Mouse (Mus musculus): ENCODE measurements around the gene Gm12830. TPM values are rescaled to one million over a fixed set of nuclear protein-coding genes. Genes with fewer than 3 reads are reported as not detected.

Gene Gm12830
- polyA plus RNA-seq (2014; fragmentation: Nextera tagmentation; extraction: Ambion mirVana), result not detected in 2 replicates

DNA sequence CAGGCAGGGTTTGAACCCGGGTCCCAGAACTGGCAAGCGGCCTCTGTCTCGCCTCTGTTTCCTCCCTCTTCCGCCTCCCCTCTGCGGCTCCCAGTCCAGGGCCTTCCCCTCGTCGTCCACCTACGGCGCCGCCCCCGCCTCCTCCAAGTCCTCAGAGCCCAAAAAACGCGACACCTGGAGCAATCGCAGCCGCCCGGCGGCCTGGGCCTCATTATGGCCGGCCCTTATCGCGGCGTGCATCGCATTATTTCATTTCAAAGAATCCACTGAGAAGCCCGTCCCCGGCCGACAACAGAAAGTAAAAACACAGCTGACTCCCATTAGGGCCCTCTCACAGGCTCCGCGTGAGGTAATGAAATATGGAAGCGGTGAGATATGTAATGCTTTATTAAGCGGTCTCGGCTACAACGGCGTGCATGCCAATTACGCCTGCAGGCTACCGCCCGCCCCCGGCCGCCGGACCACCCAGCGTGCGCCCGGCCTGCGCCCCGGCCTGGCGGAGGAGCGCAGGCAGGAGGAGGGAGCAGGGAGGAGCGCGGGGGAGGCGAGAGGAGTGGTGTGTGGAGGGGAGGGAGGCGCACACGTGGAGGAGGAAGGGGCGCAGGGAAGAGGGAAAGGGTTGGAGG lies at the start of gene Gm12830:
Gene Gm12830, plus strand, starts transcription at position 156 of the 626 bp plus-strand sequence.
- H3K27me3 ChIP-seq (ENCODE audit: insufficient read depth, low read length), result no peaks in the 10 kb centered on the region
- H3K9me3 ChIP-seq (ENCODE audit: low read depth, low read length), result no peaks in the 10 kb centered on the region
- TF ChIP-seq CTCF (IDR thresholded peaks at IDR 0.05; ENCODE audit: low read depth), result no peak
- ATAC-seq (ENCODE audit: insufficient read depth) (peak; percentile 86), DNase-seq (peak; percentile 86)
- H3K27ac ChIP-seq (ENCODE audit: low read depth), result peak within 1 kb of the TSS; percentile 78
- H3K4me2 ChIP-seq, result peak within 1 kb of the TSS; percentile 65
- H3K4me1 ChIP-seq (ENCODE audit: insufficient read depth), result peaks cover 12% of the 10 kb centered on the region
- peak within 1 kb of the TSS; percentile 36 for H3K4me3 ChIP-seq (ENCODE audit: low read depth, low read length)
- 1% methylated on average over 51 of the region's 51 CpGs for WGBS
- no peaks in the 10 kb centered on the region for H3K36me3 ChIP-seq (ENCODE audit: insufficient read depth)
- peak within 1 kb of the TSS; percentile 49 for H3K9ac ChIP-seq

DNA sequence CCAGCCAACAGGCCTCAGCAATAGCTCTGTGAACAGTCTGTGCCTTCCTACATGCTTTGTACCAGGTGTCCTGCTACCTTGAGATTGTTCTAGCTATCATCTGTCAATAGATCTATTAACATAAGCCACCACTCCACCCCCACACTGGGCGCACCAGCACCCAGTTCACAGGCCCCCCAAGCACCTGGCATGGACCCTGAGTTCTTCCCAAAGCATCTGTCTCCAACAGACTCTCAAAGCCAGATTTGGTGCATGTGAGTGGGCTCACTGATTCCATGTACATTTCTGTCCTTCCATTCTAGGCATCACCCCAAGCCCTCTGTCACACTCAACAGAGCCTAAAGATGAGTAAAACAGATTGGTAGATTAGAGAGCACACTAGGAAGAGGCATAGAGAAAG lies 48.2 kb upstream of the Gm12830 start:
- no peak for DNase-seq
- Histone ChIP-seq H3K9ac (no peak overlapping the region), H3K36me3 (ENCODE audit: insufficient read depth) (no peaks in the 10 kb centered on the region), H3K4me3 (ENCODE audit: low read depth, low read length) (no peak overlapping the region), H3K27ac (ENCODE audit: low read depth) (no peak overlapping the region), H3K9me3 (ENCODE audit: low read depth, low read length) (no peaks in the 10 kb centered on the region), H3K4me2 (no peak overlapping the region), H3K4me1 (ENCODE audit: insufficient read depth) (no peaks in the 10 kb centered on the region), H3K27me3 (ENCODE audit: insufficient read depth, low read length) (no peaks in the 10 kb centered on the region)
- no peak for TF ChIP-seq CTCF (IDR thresholded peaks at IDR 0.05; ENCODE audit: low read depth)
- ATAC-seq (ENCODE audit: insufficient read depth), result no peak
- WGBS, result 88% methylated on average over 1 of the region's 1 CpGs

DNA sequence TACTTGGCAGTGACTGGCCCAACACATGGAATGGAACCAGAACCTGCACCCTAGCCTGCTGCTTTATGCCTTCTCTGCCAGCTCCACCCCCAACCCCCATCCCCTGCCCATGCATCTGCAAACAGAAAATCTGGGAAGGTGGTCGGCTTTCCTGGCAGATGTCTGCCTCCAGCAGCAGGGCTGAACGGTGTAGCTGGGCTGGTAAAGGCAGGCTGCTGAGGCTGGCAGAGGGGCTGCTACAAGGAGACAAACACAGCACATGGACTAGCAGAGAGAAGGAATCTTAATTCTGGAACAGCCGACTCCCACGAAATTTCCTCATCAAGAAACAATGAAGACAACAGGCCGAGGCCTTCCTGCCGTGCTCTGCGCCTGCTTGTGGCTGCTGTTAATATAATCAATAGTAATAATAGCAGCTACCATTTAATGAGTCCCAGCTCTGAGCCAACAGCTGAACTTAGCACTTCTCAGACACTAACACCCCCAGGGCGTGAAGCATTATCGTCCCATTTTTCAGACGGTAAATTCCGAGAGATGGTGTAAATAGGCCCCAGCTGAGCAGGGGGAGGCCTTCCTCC lies 43.8 kb upstream of the Gm12830 start:
- no peak for DNase-seq
- H3K27ac ChIP-seq (ENCODE audit: low read depth), result no peak overlapping the region
- WGBS, result 69% methylated on average over 11 of the region's 11 CpGs

DNA sequence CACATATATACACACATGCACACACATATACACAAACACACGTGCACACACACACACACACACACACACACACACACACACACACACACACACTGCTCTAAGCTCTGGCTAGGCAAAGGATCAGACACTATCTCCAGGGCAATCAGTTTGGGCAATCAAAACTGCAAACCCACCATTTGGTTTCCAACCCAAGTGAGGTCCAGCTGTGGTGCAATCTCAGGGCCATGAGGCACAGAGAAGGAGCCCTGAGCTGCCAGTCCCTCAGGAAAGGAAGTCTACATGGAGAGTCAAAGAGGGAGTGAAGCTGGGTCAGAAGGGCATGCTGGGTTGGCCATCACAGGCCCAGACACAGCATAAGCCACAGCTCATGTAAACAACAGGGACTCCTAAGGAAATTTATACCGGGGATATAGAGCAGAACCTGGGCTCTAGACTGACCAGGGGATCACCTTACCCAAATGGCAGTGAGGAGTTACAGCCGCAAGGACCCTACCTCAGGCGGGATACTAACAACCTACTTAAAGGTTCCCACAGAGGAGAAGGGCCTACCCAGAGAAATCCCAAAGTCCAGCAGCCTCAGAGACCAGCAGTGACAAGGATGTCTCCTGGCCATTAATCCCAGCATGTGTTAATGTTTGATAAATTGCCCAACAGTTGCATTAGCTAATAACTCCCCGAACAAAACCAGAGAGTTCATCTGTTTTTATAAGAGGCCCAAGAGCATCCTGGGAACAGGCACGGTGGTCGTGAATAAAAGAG lies 42.6 kb upstream of the Gm12830 start:
- DNase-seq (no peak), ATAC-seq (ENCODE audit: insufficient read depth) (no peak)
- H3K4me1 ChIP-seq (ENCODE audit: insufficient read depth), result peaks cover 11% of the 10 kb centered on the region
- H3K9me3 ChIP-seq (ENCODE audit: low read depth, low read length), result no peaks in the 10 kb centered on the region
- no peak overlapping the region for H3K9ac ChIP-seq
- H3K27me3 ChIP-seq (ENCODE audit: insufficient read depth, low read length), result no peaks in the 10 kb centered on the region
- no peak overlapping the region for H3K27ac ChIP-seq (ENCODE audit: low read depth)
- no peak overlapping the region for H3K4me3 ChIP-seq (ENCODE audit: low read depth, low read length)
- 40% methylated on average over 7 of the region's 7 CpGs for WGBS
- H3K4me2 ChIP-seq, result no peak overlapping the region
- H3K36me3 ChIP-seq (ENCODE audit: insufficient read depth), result no peaks in the 10 kb centered on the region
- no peak for TF ChIP-seq CTCF (IDR thresholded peaks at IDR 0.05; ENCODE audit: low read depth)

More for the DNA sequence above, 43.8 kb upstream of the Gm12830 start:
- H3K9ac ChIP-seq, result no peak overlapping the region
- no peak for TF ChIP-seq CTCF (IDR thresholded peaks at IDR 0.05; ENCODE audit: low read depth)
- no peaks in the 10 kb centered on the region for H3K9me3 ChIP-seq (ENCODE audit: low read depth, low read length)
- no peak for ATAC-seq (ENCODE audit: insufficient read depth)
- no peaks in the 10 kb centered on the region for H3K36me3 ChIP-seq (ENCODE audit: insufficient read depth)
- H3K4me2 ChIP-seq, result no peak overlapping the region
- peaks cover 11% of the 10 kb centered on the region for H3K4me1 ChIP-seq (ENCODE audit: insufficient read depth)
- H3K27me3 ChIP-seq (ENCODE audit: insufficient read depth, low read length), result no peaks in the 10 kb centered on the region
- H3K4me3 ChIP-seq (ENCODE audit: low read depth, low read length), result no peak overlapping the region

DNA sequence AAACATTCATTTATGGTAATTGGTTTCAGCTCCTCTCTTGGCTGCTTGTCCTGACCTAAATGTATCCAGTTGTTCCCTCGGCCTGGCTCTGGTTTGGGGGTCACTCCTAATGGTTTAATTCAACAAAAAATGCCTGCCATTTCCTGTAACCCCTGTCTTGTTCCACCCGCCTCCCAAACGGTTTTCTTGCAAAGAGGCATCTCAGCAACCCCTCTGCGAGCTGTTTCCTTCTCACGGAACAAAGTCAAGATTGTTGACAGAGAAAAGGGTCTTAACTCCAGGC lies 42.1 kb upstream of the Gm12830 start:
- ATAC-seq (ENCODE audit: insufficient read depth), result 0 out of 2 replicates have a peak, but pooled peaks have one; percentile 7
- H3K4me3 ChIP-seq (ENCODE audit: low read depth, low read length), result no peak overlapping the region
- 28% methylated on average over 5 of the region's 5 CpGs for WGBS

DNA sequence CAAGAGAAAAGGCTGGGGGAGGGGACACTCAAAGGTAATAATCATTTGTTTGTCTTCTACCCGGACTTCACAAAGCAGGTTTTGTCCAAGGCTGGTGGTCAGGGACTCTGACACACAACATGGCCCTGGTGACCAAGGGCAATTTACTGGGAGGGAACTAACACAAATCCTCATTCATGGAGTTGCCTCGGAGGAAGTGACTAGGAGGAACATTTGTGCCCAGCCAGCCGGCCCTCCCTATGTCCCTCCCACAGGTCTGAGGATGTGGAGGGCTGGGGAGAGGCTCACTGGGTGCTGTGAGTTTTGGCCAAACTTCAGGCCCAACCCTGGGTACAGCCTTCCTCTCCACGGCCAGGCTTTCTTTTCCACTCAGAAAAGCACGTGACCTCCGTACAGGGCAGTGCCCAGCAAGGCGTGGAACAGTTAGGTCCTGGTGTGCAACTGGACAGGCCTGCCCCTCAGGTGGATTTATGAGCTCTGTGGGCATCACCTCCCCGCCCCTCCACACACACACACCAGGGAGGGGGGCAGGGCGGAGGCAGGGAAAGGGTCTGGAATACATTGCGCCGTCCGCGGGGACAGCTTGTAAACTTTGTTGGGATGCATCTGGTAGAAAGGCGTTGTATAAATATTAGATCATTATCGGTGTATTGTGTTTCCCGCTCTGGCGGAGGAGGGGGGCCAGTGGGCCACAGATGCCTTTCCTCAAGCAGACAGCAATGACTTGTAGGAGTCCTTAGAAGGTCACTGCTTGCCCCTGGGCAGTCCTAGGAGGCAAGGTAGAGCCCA lies 41.6 kb upstream of the Gm12830 start:
- H3K27me3 ChIP-seq (ENCODE audit: insufficient read depth, low read length), result no peaks in the 10 kb centered on the region
- peaks cover 11% of the 10 kb centered on the region for H3K4me1 ChIP-seq (ENCODE audit: insufficient read depth)
- no peak overlapping the region for H3K4me2 ChIP-seq
- peak; percentile 67 for ATAC-seq (ENCODE audit: insufficient read depth)
- H3K9ac ChIP-seq, result no peak overlapping the region
- no peak for TF ChIP-seq CTCF (IDR thresholded peaks at IDR 0.05; ENCODE audit: low read depth)
- no peak overlapping the region for H3K4me3 ChIP-seq (ENCODE audit: low read depth, low read length)
- no peaks in the 10 kb centered on the region for H3K9me3 ChIP-seq (ENCODE audit: low read depth, low read length)
- H3K27ac ChIP-seq (ENCODE audit: low read depth), result no peak overlapping the region
- peak; percentile 48 for DNase-seq
- H3K36me3 ChIP-seq (ENCODE audit: insufficient read depth), result no peaks in the 10 kb centered on the region
- 21% methylated on average over 17 of the region's 17 CpGs for WGBS

More for the DNA sequence above, 42.1 kb upstream of the Gm12830 start:
- Histone ChIP-seq H3K4me2 (no peak overlapping the region), H3K4me1 (ENCODE audit: insufficient read depth) (peaks cover 11% of the 10 kb centered on the region), H3K9ac (no peak overlapping the region), H3K27ac (ENCODE audit: low read depth) (no peak overlapping the region), H3K36me3 (ENCODE audit: insufficient read depth) (no peaks in the 10 kb centered on the region), H3K9me3 (ENCODE audit: low read depth, low read length) (no peaks in the 10 kb centered on the region), H3K27me3 (ENCODE audit: insufficient read depth, low read length) (no peaks in the 10 kb centered on the region)
- TF ChIP-seq CTCF (IDR thresholded peaks at IDR 0.05; ENCODE audit: low read depth), result no peak
- peak; percentile 17 for DNase-seq
